Mouse (Mus musculus): ENCODE results near the gene Cd4.

DNA sequence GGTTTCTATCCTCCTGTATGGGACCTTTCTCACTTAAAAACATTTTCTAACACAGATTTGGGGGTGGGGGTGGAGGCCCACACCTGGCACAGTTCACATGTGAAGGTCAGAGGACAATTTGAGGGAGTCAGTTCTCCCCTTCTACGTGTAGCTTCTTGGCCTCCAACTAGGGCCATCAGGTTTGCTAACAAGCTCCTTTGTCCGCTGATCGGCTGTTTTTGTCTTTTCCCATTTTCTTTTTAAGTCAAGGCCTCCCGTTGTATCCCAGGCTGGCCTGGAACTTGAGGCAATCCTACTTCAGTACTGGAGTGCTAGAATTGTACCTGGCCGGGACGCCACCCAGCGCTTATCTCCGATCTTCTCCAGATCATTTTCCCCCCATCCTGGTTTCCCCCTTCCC, 56.4 kb downstream of the Cd4 start:
- TF ChIP-seq CTCF (IDR thresholded peaks at IDR 0.05; ENCODE audit: low read depth, low read length) (no peak), POLR2A (IDR thresholded peaks at IDR 0.05; ENCODE audit: extremely low read depth, insufficient read depth, low read length) (no peak)
